Mouse (Mus musculus): ENCODE measurements around the gene Slc25a5. TPM values are rescaled to one million over a fixed set of nuclear protein-coding genes. Genes with fewer than 3 reads are reported as not detected.
A peak's percentile ranks its signal among the peaks of the same experiment; 100 is the strongest.
"Not testable (repeated sequence)": the region's sequence is repeated elsewhere in the genome, so short reads cannot be mapped to it uniquely, and the experiment has no call there.

Slc25a5 gene
- total RNA-seq, 2 experiments from 2014 or later, result 144 to 285 TPM

DNA sequence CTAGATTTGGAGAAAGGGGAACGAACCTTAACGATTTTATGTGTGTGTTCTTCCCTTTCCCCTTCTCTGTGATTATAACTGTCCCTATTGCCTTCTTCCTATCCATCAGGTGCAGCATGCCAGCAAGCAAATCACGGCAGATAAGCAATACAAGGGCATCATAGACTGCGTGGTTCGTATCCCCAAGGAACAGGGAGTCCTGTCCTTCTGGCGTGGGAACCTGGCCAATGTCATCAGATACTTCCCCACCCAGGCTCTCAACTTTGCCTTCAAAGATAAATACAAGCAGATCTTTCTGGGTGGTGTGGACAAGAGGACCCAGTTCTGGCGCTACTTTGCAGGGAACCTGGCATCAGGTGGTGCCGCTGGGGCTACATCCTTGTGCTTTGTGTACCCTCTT, 1.3 kb downstream of the Slc25a5 start:
- ATAC-seq (replicated peaks; ENCODE audit: low FRiP score, poor library complexity, severe bottlenecking), result not testable (repeated sequence)

DNA sequence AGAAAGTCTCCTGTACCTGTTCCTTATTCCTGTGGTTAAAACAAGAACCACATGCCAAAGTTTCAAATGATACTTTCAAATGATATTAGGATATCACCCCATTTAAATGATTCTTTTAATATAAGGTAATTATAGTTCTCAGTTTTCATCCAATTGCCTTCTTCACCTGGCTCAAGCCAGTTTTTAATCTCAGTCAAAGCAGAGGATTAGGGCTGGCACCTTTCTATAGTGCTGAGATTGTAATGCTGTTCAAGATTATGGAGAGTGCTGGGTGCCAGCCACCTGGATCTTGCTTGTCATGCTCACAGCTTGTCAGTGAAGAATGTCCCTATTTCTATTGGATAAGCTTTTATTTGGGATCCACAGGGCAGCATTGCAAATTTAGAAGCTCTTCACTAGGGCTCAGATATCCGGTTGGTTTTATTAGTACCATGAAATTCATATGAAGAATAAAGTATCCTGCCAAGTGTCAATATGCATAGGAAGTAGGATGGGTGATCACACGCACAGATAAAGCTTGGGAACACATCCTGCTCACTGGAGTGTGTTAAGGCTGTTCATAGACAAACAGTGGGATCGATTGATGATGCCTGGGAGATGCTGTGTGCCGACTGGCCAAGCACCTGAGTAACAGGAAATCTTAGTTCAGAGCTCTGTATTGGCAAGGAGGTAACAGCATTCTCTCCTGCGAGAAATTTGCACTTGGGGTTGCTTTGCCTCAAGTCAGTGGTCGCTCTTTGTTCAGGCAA, 3.9 kb downstream of the Slc25a5 start:
- ATAC-seq (replicated peaks; ENCODE audit: low FRiP score, poor library complexity, severe bottlenecking), result no peak

DNA sequence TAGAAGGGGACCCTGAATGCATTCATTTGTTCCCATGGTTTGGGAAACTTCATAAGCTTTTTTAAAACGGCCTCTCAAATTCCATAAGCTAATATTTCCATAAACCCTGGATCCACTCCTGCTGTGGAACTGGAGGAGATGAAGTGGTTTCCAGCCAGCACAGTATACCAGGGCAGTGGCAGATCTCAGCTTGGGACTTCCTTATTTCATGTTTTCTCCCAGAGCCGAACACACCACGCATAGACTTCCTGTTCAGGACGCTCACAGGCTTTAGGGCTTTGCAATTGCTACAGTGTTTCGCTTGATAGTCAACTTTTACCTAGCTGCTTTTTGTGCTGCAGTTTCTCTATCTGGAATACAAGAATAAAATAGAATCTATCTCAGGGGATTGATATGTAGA, 7.7 kb downstream of the Slc25a5 start:
- no peak for ATAC-seq (replicated peaks; ENCODE audit: low FRiP score, poor library complexity, severe bottlenecking)

DNA sequence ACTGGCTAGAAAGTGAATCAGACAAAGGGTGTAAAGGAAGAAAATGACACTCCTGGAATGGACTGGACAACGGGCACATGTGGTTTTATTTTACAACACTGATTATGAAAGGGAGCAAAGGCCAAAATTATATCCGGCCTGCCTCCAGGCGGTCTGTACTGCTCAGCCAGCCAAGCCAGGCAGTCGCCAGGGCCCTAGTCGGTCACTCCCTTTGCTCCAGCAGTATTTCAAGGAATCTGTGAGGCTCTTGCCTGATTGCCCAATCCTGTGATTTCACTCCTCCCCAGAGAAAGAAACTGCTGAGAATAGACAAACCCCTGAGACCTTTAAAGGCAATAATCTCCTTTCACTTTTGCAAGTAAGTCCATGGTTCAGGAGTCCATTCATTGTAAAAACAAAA, 8.7 kb downstream of the Slc25a5 start:
- no peak for ATAC-seq (replicated peaks; ENCODE audit: low FRiP score, poor library complexity, severe bottlenecking)

DNA sequence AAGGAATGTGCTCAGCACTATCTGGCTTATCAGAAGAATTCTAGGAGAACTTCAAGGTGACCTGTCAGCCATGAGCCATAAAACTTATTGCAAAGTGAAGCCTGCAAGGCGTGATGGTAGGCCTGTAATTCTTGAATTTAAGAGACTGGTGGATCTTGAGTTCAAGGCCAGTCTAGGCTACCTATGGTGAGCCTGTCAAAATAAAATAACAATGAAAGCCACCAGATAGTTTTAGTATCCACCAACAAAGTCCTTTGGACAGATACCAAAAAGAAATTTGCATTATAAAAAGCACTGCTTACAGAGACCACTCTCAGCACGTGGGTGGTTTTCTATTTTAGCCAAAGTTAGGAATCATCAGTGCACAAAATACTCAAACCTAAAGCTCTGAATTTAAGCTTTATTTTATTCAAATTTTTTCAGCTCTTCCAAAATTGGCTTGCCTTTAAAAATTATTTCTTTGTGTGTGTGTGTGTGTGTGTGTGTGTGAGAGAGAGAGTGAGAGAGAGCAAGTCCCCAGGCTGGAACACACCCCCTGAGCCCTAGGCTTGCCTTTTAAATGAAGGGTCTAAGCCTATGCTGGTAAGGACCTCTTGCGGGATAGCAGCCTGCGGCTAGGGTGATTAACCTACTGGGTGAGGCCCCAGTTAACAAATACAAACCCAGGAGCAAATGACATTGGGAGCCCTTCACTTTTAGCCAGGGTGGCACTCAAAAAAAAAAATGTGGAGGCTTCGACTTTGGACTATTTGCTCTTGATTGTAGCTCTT, 10.2 kb downstream of the Slc25a5 start:
- ATAC-seq (replicated peaks; ENCODE audit: low FRiP score, poor library complexity, severe bottlenecking), result no peak

DNA sequence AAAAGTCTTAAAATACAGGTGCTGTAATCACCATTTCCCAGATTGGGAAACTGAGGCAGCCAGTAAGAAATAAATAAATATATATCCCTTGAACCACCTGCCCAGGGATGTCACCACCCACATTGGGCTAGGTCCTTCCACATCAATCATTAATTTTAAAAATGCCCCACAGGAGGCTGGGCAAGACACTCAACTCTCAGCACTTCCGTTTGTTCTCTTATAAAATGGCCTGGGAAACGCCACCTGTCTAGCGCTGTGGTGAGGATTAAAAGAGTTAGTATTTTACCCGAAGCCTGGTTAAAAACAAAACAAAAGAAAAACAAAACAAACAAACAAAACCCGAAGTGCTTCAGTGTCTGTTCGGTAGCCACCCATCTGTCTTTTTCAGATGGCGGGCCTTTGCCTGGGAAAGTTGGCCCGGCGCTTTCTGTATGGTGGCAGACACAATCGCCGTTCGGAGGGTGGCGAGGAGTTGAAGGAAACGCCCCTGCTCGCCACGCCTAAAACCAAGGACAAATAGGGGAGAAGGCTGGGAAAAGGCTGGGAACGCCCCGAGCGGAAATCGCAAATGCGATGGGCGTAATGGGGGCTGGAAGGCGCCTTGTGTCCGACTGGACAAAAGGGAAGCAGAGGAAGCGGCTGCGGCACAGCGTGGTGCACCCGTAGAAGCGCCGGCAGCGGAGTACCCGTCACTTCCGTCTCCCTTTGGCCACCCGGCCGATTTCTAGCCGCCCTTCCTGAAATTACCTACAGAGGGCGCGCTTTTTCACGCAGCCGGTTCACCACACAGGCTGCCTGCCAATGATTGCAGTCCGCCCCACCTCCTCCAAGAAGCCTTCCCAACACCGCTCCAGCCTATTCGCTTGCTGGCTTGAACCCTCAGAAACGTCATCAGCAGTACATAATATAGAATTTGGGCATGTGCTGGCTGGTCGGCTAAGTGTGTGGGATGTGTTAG, 12.2 kb downstream of the Slc25a5 start:
- ATAC-seq (replicated peaks; ENCODE audit: low FRiP score, poor library complexity, severe bottlenecking), result peak; percentile 96

DNA sequence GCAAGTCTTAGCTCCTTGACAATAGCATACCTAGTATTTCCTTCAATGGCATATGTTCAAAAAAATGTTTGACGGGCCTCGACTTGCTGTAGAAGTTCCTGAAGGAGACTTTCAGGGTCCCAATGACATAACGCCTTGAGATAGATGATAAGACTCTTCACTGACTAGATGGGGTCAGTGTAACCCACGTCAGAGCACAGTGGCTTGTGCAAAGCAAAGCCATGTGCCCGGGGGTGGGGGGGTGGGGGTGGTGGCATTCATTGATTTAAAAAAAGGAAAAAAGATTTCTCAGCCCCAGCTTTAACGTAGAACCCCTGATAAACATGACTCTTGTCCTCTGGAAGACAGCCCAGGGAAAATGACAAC, 12.8 kb downstream of the Slc25a5 start:
- no peak for ATAC-seq (replicated peaks; ENCODE audit: low FRiP score, poor library complexity, severe bottlenecking)

DNA sequence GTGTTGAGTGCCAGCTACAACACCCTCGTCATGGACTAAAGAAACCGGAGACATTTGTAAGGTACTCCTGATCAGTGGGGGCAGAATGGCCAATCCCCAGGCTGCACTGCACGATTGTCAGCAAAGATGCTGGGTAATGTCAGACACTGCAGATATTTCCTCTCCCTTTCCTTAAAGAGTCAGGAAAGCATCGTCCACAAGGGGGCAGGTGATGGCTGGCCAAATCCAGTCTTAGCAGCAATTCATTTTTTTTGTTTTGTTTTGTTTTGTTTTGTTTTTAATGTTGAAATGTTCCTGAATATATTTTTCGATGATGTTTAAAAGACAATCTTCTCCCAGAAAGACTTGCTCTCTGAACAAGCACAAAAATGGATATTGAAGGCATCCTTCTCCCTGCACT, 15.9 kb downstream of the Slc25a5 start:
- ATAC-seq (replicated peaks; ENCODE audit: low FRiP score, poor library complexity, severe bottlenecking), result no peak

DNA sequence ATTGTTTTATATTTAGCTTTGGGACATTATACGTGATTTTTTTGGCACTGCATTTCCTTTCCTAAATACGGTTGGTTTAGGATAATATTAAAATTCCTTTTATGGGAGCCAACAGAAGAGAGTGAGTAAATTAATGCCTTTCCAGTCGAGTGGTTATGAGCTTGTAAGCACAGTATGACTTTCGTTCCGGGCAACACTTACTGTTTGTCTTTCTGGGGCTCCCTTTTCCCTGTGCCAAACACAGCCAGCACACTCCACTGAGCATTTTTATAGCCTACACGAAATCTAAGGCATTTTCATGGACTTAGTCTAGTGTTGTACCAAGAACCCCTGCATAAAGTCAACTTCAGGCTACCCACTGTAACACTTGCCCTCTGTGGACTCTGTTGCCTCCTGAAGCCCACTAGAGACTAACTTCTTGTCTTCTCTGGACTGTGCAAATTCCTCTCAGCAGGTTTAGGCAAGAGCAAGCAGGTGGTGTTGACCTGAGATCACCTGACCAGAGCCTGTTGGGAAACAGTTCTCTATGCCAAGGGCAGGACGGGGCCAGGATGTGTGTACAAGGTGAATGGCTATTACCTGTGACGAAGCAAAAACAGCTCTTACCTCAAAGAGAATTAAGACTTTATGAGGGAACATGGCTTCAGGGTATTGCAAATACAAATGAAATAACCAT, 18.8 kb downstream of the Slc25a5 start:
- no peak for ATAC-seq (replicated peaks; ENCODE audit: low FRiP score, poor library complexity, severe bottlenecking)

DNA sequence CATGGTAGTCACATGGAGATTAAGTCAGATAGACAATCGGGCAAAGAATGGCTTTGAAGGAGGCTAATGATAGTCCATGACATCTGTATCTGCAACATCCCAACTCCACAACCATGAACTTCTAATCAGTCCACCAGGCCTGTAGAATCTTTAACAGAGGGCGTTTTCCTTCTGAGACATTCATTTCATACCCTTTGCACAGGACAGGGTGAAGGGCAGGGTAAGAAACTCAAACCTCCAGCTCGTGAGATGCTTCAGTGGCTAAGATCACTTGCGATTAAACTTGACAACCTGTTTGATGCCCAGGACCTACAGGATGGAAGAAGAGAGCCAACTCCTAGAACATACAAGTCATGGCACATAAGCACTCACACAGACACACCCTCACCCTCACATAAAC, 19.6 kb downstream of the Slc25a5 start:
- no peak for ATAC-seq (replicated peaks; ENCODE audit: low FRiP score, poor library complexity, severe bottlenecking)

DNA sequence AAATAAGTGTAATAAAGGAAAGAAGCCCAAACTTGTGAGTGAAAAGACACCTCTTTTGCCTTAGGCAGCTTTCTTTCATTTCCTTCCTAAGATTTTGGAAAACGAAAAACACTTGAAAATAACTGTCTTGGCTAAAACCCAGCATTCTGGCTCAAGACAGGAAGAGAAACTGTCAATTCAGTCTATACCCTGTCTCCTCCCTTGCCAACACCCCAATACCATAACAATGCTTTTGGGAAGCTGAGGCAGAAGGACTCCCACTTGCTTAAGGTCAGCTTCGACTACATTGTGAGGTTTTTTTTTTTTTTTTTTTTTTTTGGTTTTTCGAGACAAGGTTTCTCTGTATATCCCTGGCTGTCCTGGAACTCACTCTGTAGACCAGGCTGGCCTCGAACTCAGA, 20.0 kb downstream of the Slc25a5 start:
- no peak for ATAC-seq (replicated peaks; ENCODE audit: low FRiP score, poor library complexity, severe bottlenecking)

DNA sequence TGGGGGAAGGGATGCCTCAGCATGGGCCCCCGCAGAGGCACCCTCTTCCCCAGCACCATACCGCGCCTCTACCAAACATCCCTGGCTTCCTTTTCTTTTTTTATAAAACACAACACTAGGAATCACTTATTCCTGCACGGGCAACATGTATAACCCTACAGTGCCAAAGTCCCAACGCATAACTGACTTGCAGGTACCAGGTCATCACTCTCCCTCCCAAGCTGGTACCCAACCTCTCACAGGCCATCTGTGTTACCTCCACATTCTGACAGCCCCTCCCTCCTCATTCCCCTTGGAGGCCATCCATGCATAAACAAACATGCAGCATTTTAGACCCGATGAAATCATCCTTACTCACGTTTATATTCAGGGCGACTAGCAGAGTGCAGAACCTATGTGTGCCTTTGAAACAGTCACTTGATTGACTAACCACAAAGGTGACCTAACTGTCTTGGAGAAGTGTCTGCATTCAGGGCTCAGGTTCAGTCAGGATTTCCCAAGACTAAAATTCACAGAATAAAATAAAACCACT, 21.0 kb downstream of the Slc25a5 start:
- no peak for ATAC-seq (replicated peaks; ENCODE audit: low FRiP score, poor library complexity, severe bottlenecking)

DNA sequence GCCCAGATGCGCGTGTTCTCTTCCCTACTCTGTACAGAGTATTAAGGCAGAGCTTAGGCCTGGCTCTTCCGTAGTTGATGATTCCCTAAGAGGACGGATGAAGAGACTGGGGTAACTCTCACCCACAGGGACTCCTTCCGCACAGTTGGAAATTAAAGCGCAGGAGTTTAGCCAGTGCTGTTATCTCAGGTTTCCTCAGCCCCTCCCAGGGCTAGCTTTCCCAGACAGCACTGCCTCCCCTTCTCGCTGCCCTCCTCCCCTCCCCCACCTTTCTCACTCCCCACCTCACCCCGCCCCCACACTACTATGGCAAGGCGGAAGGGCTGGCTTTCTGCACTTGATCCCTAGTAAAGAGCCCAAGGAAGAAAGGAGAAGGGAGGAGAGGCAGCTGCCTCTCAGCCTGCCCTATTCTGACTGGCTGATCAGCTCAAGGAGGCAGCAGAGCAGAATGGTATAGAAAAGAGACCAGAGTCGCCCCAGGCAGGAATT, 21.5 kb downstream of the Slc25a5 start:
- ATAC-seq (replicated peaks; ENCODE audit: low FRiP score, poor library complexity, severe bottlenecking), result no peak

DNA sequence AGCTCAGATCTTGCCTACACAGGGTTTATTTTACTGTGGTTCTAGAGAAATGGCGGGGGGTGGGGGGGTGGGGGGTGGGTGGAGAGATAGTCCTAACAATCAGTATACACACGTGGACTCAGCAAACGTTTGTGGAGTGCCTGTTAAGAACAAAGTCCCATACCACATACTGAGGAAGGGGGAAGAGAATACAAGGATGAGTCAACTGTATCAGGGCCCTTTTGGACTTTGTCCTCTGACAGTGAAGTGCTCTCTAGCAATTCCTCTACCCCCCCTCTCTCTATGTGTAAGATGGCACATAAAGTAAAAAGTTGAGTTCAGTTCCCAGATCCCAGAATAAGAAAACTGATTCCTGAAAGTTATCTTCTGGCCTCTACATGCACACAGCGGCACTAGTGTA, 24.1 kb downstream of the Slc25a5 start:
- ATAC-seq (replicated peaks; ENCODE audit: low FRiP score, poor library complexity, severe bottlenecking), result no peak

DNA sequence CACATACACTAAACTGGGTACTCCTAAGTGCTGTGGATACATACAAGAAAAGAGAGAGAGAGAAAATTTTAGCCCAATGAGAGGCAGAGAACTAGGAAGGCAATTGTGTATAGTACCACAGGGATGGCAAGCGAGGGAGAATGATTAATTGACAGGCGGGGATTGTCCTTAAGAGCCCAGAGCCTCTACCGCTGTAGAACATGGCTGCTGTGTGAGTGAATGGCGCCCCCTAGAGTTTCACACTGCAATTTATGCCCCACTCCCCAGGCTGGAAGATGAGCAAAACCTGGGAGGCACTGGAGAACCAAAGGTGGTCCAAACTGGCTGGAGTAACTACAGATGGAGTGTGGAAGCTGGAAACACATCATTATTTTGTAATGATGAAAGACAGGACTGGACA, 24.8 kb downstream of the Slc25a5 start:
- ATAC-seq (replicated peaks; ENCODE audit: low FRiP score, poor library complexity, severe bottlenecking), result peak; percentile 72

DNA sequence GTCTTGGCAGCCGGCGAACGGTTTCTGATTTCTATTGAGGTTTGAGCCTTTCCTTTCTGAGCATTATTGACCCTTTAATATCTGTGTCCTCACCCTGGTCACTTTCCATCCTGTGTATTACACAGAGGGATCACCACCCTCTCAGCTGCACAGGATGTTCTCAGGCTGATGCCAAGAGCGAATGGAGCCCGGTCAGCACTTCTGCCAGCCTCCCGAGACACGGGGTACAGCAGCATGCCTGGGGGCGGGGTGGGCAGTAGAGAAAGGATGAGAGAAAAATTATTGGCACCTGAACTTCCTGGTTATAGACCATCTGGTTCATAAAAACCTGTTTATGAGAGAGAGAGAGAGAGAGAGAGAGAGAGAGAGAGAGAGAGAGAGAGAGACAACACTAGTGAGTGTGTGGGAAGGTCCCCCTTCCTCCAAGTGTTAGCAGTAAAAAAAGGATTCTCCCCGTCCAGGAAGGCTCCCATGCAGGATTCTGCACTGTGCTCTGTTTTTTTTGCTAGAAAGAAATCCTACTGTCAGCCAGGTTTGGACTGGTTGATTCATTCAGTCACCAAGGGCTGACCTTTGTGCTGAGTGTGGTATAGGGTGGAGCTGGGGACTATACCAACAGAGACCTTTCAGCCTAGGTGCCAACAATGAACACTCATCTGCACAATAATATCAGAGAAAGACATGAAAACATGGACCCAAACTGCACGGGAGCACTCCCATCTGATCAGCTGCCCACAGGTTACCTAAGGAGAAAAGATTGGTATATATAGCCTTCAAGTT, 28.7 kb downstream of the Slc25a5 start:
- no peak for ATAC-seq (replicated peaks; ENCODE audit: low FRiP score, poor library complexity, severe bottlenecking)

DNA sequence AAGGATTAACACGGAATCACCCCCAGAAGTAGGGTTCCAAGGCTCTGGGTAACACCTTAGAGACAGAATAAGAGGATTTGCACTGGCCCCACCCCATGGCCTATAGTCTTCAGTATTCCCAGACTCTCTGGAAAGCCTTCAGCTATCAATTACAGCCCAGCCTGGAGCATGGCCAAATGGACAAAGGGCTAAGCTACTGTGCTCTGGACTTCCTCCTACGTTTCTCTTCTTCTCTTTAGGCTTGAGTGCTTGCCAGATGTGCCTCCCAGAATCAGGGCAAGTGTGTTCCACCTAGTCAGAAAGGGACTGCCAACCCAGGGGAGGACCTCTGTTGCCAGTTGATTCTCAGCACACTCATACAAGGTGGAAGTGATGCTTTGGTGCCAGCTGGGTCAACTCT, 29.6 kb downstream of the Slc25a5 start:
- ATAC-seq (replicated peaks; ENCODE audit: low FRiP score, poor library complexity, severe bottlenecking), result no peak

DNA sequence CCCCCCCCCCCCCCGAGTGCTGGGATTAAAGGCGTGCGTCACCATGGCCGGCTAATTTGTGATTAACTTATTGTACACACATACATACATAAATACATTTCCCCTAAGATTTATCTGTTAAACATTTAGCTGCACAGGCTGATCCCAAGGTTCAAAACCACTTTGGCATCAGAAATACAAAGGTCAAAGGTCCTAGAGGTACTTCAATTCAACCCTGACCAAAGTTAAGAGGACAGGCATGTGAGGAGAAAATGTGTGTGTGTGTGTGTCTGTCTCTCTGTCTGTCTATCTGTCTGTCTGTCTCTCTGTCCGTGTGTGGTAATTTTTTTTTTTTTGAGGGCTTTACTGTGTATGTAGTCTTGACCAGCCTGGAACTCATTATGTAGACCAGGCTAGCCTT, 31.4 kb downstream of the Slc25a5 start:
- ATAC-seq (replicated peaks; ENCODE audit: low FRiP score, poor library complexity, severe bottlenecking), result no peak

DNA sequence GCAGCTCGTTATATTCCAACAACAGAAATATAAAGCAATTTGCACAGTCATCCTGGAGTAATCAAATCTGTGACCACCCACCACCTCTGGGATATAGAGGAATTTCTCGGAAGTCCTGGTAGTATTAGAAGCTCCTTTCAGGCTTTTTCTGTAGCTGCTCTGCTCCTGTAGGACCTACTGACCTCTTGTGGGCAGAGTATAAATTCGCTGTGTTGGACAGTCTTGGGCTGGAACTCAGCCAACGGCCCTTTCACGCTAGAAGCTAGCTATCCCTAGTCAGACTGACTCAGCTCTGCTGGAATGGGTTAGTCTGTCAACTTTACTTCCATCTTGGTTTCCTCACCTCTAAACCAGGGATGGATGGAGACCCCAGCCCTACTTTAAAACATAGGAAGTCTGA, 34.8 kb downstream of the Slc25a5 start:
- no peak for ATAC-seq (replicated peaks; ENCODE audit: low FRiP score, poor library complexity, severe bottlenecking)

Data from erythroid progenitor cell, adult 5-6 weeks (primary cell).